Mouse (Mus musculus): ENCODE data around the gene Dnajc7. TPM values are rescaled to one million over a fixed set of nuclear protein-coding genes. Genes with fewer than 3 reads are reported as not detected.

Dnajc7 gene
- polyA plus RNA-seq, 1 experiment, result 177 TPM

- WGBS, result 89% methylated on average over 5 of the region's 5 CpGs
- Histone ChIP-seq H3K4me1 (ENCODE audit: control insufficient read depth, insufficient read depth, low read length) (peaks cover 6% of the 10 kb centered on the region; the same call in 1 of the 2 replicates), H3K4me3 (replicated peaks; ENCODE audit: insufficient read depth, low read depth, low read length) (no peak overlapping the region), H3K27ac (ENCODE audit: insufficient read depth, low read length) (no peak overlapping the region), H3K27me3 (ENCODE audit: control insufficient read depth, insufficient read depth, low read length) (no peaks in the 10 kb centered on the region)
- DNase-seq, result no peak
- TF ChIP-seq CTCF (IDR thresholded peaks at IDR 0.05; ENCODE audit: borderline replicate concordance, insufficient read depth, low read depth, low read length), result no peak
- TF ChIP-seq POLR2A (IDR thresholded peaks at IDR 0.05; ENCODE audit: borderline replicate concordance, insufficient read depth, low read length), result no peak
Observed at GRCm38 (mm10) chr11:100616332-100616731, 3.6 kb downstream of the Dnajc7 start.

GRCm38 (mm10) chr11:100613241-100613640 lies 6.7 kb downstream of the Dnajc7 start:
- TF ChIP-seq CTCF (IDR thresholded peaks at IDR 0.05; ENCODE audit: borderline replicate concordance, insufficient read depth, low read depth, low read length) (no peak), POLR2A (IDR thresholded peaks at IDR 0.05; ENCODE audit: borderline replicate concordance, insufficient read depth, low read length) (no peak)
- peaks cover 9% of the 10 kb centered on the region for H3K4me1 ChIP-seq (ENCODE audit: control insufficient read depth, insufficient read depth, low read length)
- DNase-seq, result no peak
- no peak overlapping the region for H3K27ac ChIP-seq (ENCODE audit: insufficient read depth, low read length)
- WGBS, result 59% methylated on average over 3 of the region's 3 CpGs
- no peaks in the 10 kb centered on the region for H3K27me3 ChIP-seq (ENCODE audit: control insufficient read depth, insufficient read depth, low read length)
- H3K4me3 ChIP-seq (replicated peaks; ENCODE audit: insufficient read depth, low read depth, low read length), result no peak overlapping the region

GRCm38 (mm10) chr11:100611627-100612026 lies 8.3 kb downstream of the Dnajc7 start:
- WGBS, result 11% methylated on average over 6 of the region's 6 CpGs
- Histone ChIP-seq H3K27ac (ENCODE audit: insufficient read depth, low read length) (no peak overlapping the region), H3K4me1 (ENCODE audit: control insufficient read depth, insufficient read depth, low read length) (peaks cover 6% of the 10 kb centered on the region), H3K27me3 (ENCODE audit: control insufficient read depth, insufficient read depth, low read length) (no peaks in the 10 kb centered on the region), H3K4me3 (replicated peaks; ENCODE audit: insufficient read depth, low read depth, low read length) (no peak overlapping the region)
- peak; percentile 63 for TF ChIP-seq CTCF (IDR thresholded peaks at IDR 0.05; ENCODE audit: borderline replicate concordance, insufficient read depth, low read depth, low read length)
- TF ChIP-seq POLR2A (IDR thresholded peaks at IDR 0.05; ENCODE audit: borderline replicate concordance, insufficient read depth, low read length), result no peak
- DNase-seq, result peak; percentile 48 to 60

GRCm38 (mm10) chr11:100609997-100610680 lies 9.8 kb downstream of the Dnajc7 start:
- Histone ChIP-seq H3K4me1 (ENCODE audit: control insufficient read depth, insufficient read depth, low read length) (peaks cover 11% of the 10 kb centered on the region), H3K27me3 (ENCODE audit: control insufficient read depth, insufficient read depth, low read length) (no peaks in the 10 kb centered on the region), H3K4me3 (replicated peaks; ENCODE audit: insufficient read depth, low read depth, low read length) (no peak overlapping the region), H3K27ac (ENCODE audit: insufficient read depth, low read length) (peak overlapping the region; percentile 65; the same call in 1 of the 2 replicates)
- WGBS, result 50% methylated on average over 9 of the region's 9 CpGs
- no peak for TF ChIP-seq CTCF (IDR thresholded peaks at IDR 0.05; ENCODE audit: borderline replicate concordance, insufficient read depth, low read depth, low read length)
- no peak for TF ChIP-seq POLR2A (IDR thresholded peaks at IDR 0.05; ENCODE audit: borderline replicate concordance, insufficient read depth, low read length)
- DNase-seq, result no peak

DNA sequence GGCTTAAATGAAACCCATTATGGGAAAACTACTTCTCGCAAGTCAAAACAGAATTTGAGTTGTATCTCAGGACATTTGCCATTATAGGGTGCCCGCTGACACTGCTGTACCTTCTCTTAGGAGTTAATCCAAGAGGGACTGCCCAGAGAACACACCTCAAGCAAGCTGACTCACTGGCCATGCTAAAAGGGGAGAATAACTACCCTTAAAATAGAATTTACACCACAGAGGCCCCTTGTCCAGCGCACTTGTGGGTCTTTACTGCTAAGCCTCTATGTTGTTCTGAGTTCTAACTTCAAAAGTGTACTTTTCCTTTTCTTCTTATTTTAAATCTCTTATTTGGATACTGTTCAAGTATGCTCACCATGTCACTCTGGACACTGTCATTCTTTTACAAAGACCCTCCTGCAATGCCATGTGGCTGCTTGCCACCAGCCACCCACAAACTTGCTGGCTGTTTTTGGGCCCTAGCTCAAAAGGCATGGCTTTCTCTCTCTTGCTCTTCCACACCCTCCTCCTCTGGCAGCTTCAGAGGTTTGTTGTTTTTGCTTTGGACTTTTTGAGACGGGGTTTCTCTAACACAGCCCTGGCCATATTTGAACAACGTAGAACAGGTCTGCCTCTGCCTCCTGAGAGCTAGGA lies 10.5 kb downstream of the Dnajc7 start:
- DNase-seq, result no peak
- TF ChIP-seq POLR2A (IDR thresholded peaks at IDR 0.05; ENCODE audit: borderline replicate concordance, insufficient read depth, low read length), result no peak
- no peak for TF ChIP-seq CTCF (IDR thresholded peaks at IDR 0.05; ENCODE audit: borderline replicate concordance, insufficient read depth, low read depth, low read length)
- no peak overlapping the region for H3K27ac ChIP-seq (ENCODE audit: insufficient read depth, low read length)
- H3K4me3 ChIP-seq (replicated peaks; ENCODE audit: insufficient read depth, low read depth, low read length), result no peak overlapping the region
- 60% methylated on average over 5 of the region's 5 CpGs for WGBS
- H3K27me3 ChIP-seq (ENCODE audit: control insufficient read depth, insufficient read depth, low read length), result no peaks in the 10 kb centered on the region
- peaks cover 14% of the 10 kb centered on the region for H3K4me1 ChIP-seq (ENCODE audit: control insufficient read depth, insufficient read depth, low read length)

DNA sequence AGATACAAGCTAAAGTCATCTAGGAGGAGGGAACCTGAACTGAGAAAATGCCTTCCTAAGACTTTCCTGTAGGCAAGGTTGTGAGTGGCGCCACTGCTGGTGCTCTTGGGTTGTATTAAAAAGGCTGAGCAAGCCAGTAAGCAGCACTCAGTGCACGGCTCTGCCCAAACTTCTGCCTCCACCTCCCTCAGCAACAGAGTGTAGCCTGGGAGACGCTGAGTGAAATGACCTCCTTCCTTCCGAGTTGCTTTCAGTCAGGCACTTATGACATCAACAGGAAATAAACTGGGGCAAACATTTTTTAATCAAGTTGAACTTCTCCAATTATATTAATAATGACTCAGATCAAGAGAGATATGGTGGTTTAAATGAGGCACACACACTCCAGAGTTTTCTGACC lies 11.2 kb downstream of the Dnajc7 start:
- whole genome bisulfite sequencing, result 53% methylated on average over 4 of the region's 4 CpGs
- no peak overlapping the region for H3K27ac ChIP-seq (ENCODE audit: insufficient read depth, low read length)
- H3K4me1 ChIP-seq (ENCODE audit: control insufficient read depth, insufficient read depth, low read length), result peaks cover 16% of the 10 kb centered on the region
- TF ChIP-seq POLR2A (IDR thresholded peaks at IDR 0.05; ENCODE audit: borderline replicate concordance, insufficient read depth, low read length), result no peak
- DNase-seq, result no peak
- no peaks in the 10 kb centered on the region for H3K27me3 ChIP-seq (ENCODE audit: control insufficient read depth, insufficient read depth, low read length)
- no peak overlapping the region for H3K4me3 ChIP-seq (replicated peaks; ENCODE audit: insufficient read depth, low read depth, low read length)

- TF ChIP-seq CTCF (IDR thresholded peaks at IDR 0.05; ENCODE audit: borderline replicate concordance, insufficient read depth, low read depth, low read length) (no peak), POLR2A (IDR thresholded peaks at IDR 0.05; ENCODE audit: borderline replicate concordance, insufficient read depth, low read length) (no peak)
- Histone ChIP-seq H3K27me3 (ENCODE audit: control insufficient read depth, insufficient read depth, low read length) (no peaks in the 10 kb centered on the region), H3K27ac (ENCODE audit: insufficient read depth, low read length) (no peak overlapping the region), H3K4me3 (replicated peaks; ENCODE audit: insufficient read depth, low read depth, low read length) (no peak overlapping the region), H3K4me1 (ENCODE audit: control insufficient read depth, insufficient read depth, low read length) (peaks cover 19% of the 10 kb centered on the region)
- DNase-seq, result no peak
- 88% methylated on average over 6 of the region's 6 CpGs for WGBS
Observed at GRCm38 (mm10) chr11:100607121-100607520, 12.8 kb downstream of the Dnajc7 start.

DNA sequence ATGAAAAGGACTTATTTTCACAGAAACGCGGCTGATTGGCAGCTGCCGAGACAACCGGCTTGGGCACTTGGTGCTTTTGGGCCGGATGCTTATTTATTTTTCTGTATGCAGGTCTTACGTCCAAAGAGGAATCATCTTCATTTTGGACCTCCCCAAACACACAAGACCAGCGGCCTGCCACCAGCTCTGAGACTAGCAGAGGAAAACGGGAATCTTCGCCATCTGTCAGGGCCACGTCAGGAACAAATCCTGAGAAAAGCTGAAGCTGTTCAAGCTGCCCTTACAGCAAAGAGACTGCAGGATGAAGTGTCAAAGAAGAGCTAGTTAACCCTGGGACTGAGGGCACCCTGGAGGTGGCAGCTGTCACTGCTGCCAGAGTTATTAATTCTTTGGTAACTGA lies 14.5 kb downstream of the Dnajc7 start:
- DNase-seq, result peak; percentile 65 to 74
- WGBS, result 22% methylated on average over 10 of the region's 10 CpGs
- H3K4me1 ChIP-seq (ENCODE audit: control insufficient read depth, insufficient read depth, low read length), result peaks cover 19% of the 10 kb centered on the region
- H3K27ac ChIP-seq (ENCODE audit: insufficient read depth, low read length), result peak overlapping the region; percentile 29
- no peaks in the 10 kb centered on the region for H3K27me3 ChIP-seq (ENCODE audit: control insufficient read depth, insufficient read depth, low read length)
- no peak overlapping the region for H3K4me3 ChIP-seq (replicated peaks; ENCODE audit: insufficient read depth, low read depth, low read length)
- TF ChIP-seq POLR2A (IDR thresholded peaks at IDR 0.05; ENCODE audit: borderline replicate concordance, insufficient read depth, low read length) (no peak), CTCF (IDR thresholded peaks at IDR 0.05; ENCODE audit: borderline replicate concordance, insufficient read depth, low read depth, low read length) (no peak)

All from cerebellum, adult 2 months (tissue).